9 mouse cellular contexts compared by ENCODE assay signal in the genomic region with DNA sequence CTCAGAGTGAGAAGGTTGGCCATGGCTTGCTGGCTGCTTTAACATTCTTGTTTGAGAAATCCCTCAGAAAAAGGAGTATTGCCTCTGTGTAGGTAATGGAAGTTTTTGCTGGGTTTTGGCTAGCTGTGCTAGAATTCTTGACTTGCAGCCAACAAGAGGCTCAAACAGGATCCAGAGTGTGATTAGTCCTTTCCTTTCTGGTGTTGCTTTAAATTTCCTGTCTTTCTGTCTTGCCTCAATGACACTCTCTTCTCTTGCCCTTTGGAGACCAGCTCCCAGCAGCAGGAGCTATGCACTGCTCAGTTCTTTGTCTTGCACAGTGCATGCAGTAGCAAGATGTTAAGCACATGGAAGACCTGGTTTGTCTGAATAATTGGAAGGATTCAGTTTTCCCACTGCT.
DNase-seq lines count a peak whose midpoint lies in the region; ATAC-seq lines count a peak whose summit lies in the region.
"Had no signal": no experiment of that assay in that cellular context is flagged by ENCODE, and none has a peak within 500 bp of the region (broad histone marks: within the 10 kb centered on the region; RNA-seq: fewer than 3 reads in every experiment).

No protein-coding gene starts in this region.

- H3K36me3 ChIP-seq in embryonic facial prominence, embryonic 12.5 days: 0 out of 2 replicates have a peak, but pooled peaks cover 6% of the 10 kb centered on the region
- H3K36me3 ChIP-seq in embryonic facial prominence, embryonic 10.5 days (replicated peaks): peaks cover 26% of the 10 kb centered on the region
- no peaks in the 10 kb centered on the region for H3K36me3 ChIP-seq in heart, embryonic 14.5 days (ENCODE audit: control insufficient read depth, insufficient read depth, low read length)
- peaks cover 3% of the 10 kb centered on the region; the same call in 1 of the 2 replicates for H3K36me3 ChIP-seq in limb, embryonic 15.5 days

- no peaks in the 10 kb centered on the region for H3K27me3 ChIP-seq in embryonic facial prominence, embryonic 12.5 days
- no peaks in the 10 kb centered on the region for H3K27me3 ChIP-seq in embryonic facial prominence, embryonic 10.5 days (replicated peaks; ENCODE audit: low read depth, poor library complexity, severe bottlenecking)
- H3K27me3 ChIP-seq in heart, embryonic 14.5 days (ENCODE audit: control insufficient read depth, insufficient read depth, low read length): no peaks in the 10 kb centered on the region
- no peaks in the 10 kb centered on the region for H3K27me3 ChIP-seq in limb, embryonic 15.5 days

- no peak for ATAC-seq in embryonic facial prominence, embryonic 12.5 days (ENCODE audit: insufficient number of reproducible peaks, insufficient read depth, low FRiP score, low TSS enrichment)
- ATAC-seq in heart, embryonic 14.5 days (ENCODE audit: insufficient number of reproducible peaks, insufficient read depth, low FRiP score, low read depth): peak; percentile 85
- 0 out of 2 replicates have a peak, but pooled peaks have one; percentile 78 for ATAC-seq in limb, embryonic 15.5 days (ENCODE audit: insufficient number of reproducible peaks, low FRiP score, low TSS enrichment, low read depth)
- no peak for ATAC-seq in activated CD4-positive, CD25-positive, alpha-beta regulatory T cell, adult 4 months

- 0 out of 2 replicates have a peak overlapping the region, but pooled peaks have one; percentile 11 for H3K27ac ChIP-seq in embryonic facial prominence, embryonic 12.5 days
- H3K27ac ChIP-seq in embryonic facial prominence, embryonic 10.5 days (replicated peaks): no peak overlapping the region
- peak overlapping the region; percentile 68 to 89 for H3K27ac ChIP-seq in heart, embryonic 14.5 days (replicated peaks in 1 of 2; ENCODE audit: control insufficient read depth in 1 of 2, insufficient read depth in 1 of 2, low read depth in 2 of 2, low read length in 2 of 2)
- H3K27ac ChIP-seq in limb, embryonic 15.5 days: peak overlapping the region; percentile 55
- H3K27ac ChIP-seq: gastrocnemius, adult 2 months had no signal

- H3K9me3 ChIP-seq in embryonic facial prominence, embryonic 12.5 days: no peaks in the 10 kb centered on the region
- H3K9me3 ChIP-seq in embryonic facial prominence, embryonic 10.5 days: no peaks in the 10 kb centered on the region
- no peaks in the 10 kb centered on the region for H3K9me3 ChIP-seq in heart, embryonic 14.5 days (ENCODE audit: control insufficient read depth, low read length)
- no peaks in the 10 kb centered on the region for H3K9me3 ChIP-seq in limb, embryonic 15.5 days

- H3K4me1 ChIP-seq in embryonic facial prominence, embryonic 12.5 days: 0 out of 2 replicates have a peak, but pooled peaks cover 8% of the 10 kb centered on the region
- H3K4me1 ChIP-seq in embryonic facial prominence, embryonic 10.5 days: peaks cover 8% of the 10 kb centered on the region; the same call in 1 of the 2 replicates
- H3K4me1 ChIP-seq in heart, embryonic 14.5 days (ENCODE audit: control insufficient read depth in 2 of 2, insufficient read depth in 2 of 2, low read length in 2 of 2): peaks cover 15 to 37% of the 10 kb centered on the region in 2 experiments
- peaks cover 17% of the 10 kb centered on the region for H3K4me1 ChIP-seq in limb, embryonic 15.5 days

- no peak overlapping the region for H3K9ac ChIP-seq in embryonic facial prominence, embryonic 12.5 days
- H3K9ac ChIP-seq in heart, embryonic 14.5 days (ENCODE audit: low read length): no peak overlapping the region
- no peak overlapping the region for H3K9ac ChIP-seq in limb, embryonic 15.5 days

- H3K4me3 ChIP-seq in embryonic facial prominence, embryonic 12.5 days: no peak overlapping the region
- no peak overlapping the region for H3K4me3 ChIP-seq in embryonic facial prominence, embryonic 10.5 days
- H3K4me3 ChIP-seq in heart, embryonic 14.5 days (ENCODE audit: control insufficient read depth in 1 of 2, insufficient read depth in 1 of 2, low read depth in 1 of 2, low read length in 2 of 2): no peak overlapping the region
- no peak overlapping the region for H3K4me3 ChIP-seq in limb, embryonic 15.5 days
- H3K4me3 ChIP-seq: gastrocnemius, adult 2 months had no signal

- H3K4me2 ChIP-seq in embryonic facial prominence, embryonic 12.5 days (replicated peaks): no peak overlapping the region
- no peak overlapping the region for H3K4me2 ChIP-seq in heart, embryonic 14.5 days (ENCODE audit: low read length)
- no peak overlapping the region for H3K4me2 ChIP-seq in limb, embryonic 15.5 days

- DNase-seq in embryonic facial prominence, embryonic 10.5 days (ENCODE audit: low spot score): no peak
- DNase-seq in adrenal gland, postnatal 10 days: peak; percentile 34
- no peak for DNase-seq in spleen, postnatal 14 days (ENCODE audit: low spot score in 2 of 2)
- no peak for DNase-seq in layer of hippocampus, adult 8-10 months (ENCODE audit: low spot score in 2 of 2)
- DNase-seq: gastrocnemius, adult 2 months had no signal

Comparison
In these comparisons a context has a peak if more than half of its experiments do, and no peak if none do; other contexts are left out.
1. ATAC-seq: peak in heart, embryonic 14.5 days (single experiment) and limb, embryonic 15.5 days (single experiment); none in embryonic facial prominence, embryonic 12.5 days (single experiment) and activated CD4-positive, CD25-positive, alpha-beta regulatory T cell, adult 4 months (single experiment).